ENCODE assay signal across 8 mouse cellular contexts in genomic region chr7:80400571-80400970, GRCm38 (mm10). TPM values are rescaled to one million over a fixed set of nuclear protein-coding genes. Genes with fewer than 3 reads are reported as not detected.
A peak's percentile ranks its signal among the peaks of the same experiment; 100 is the strongest.
DNase-seq lines count a peak whose midpoint lies in the region; ATAC-seq and TF ChIP-seq lines count a peak whose summit lies in the region.

No protein-coding gene starts in this region.

- H3K4me2 ChIP-seq in forebrain, embryonic 12.5 days: peak overlapping the region; percentile 97; the same call in 1 of the 2 replicates
- H3K4me2 ChIP-seq in neural tube, embryonic 13.5 days: peak overlapping the region; percentile 95

- peak overlapping the region; percentile 26 for H3K4me3 ChIP-seq in left cerebral cortex, adult 2 months
- 0 out of 2 replicates have a peak overlapping the region, but pooled peaks have one; percentile 93 for H3K4me3 ChIP-seq in forebrain, embryonic 12.5 days (replicated peaks)
- H3K4me3 ChIP-seq in neural tube, embryonic 13.5 days: no peak overlapping the region
- no peak overlapping the region for H3K4me3 ChIP-seq in thymus, adult 2 months (ENCODE audit: control insufficient read depth, insufficient read depth, low read length)

- peaks cover 15% of the 10 kb centered on the region for H3K36me3 ChIP-seq in forebrain, embryonic 12.5 days (replicated peaks)
- H3K36me3 ChIP-seq in neural tube, embryonic 13.5 days: peaks cover 24% of the 10 kb centered on the region
- peaks cover 7% of the 10 kb centered on the region for H3K36me3 ChIP-seq in thymus, adult 2 months (ENCODE audit: control insufficient read depth, insufficient read depth, low read length)

- 74% methylated on average over 6 of the region's 6 CpGs for WGBS in forebrain, embryonic 12.5 days
- WGBS in neural tube, embryonic 13.5 days: 81% methylated on average over 6 of the region's 6 CpGs
- WGBS in thymus, adult 2 months: 91% methylated on average over 6 of the region's 6 CpGs

- H3K27ac ChIP-seq in left cerebral cortex, adult 2 months: peak overlapping the region; percentile 40
- no peak overlapping the region for H3K27ac ChIP-seq in forebrain, embryonic 12.5 days
- no peak overlapping the region for H3K27ac ChIP-seq in neural tube, embryonic 13.5 days (replicated peaks)
- H3K27ac ChIP-seq in thymus, adult 2 months (ENCODE audit: control insufficient read depth, insufficient read depth, low read length): no peak overlapping the region

- peaks cover 28% of the 10 kb centered on the region for H3K4me1 ChIP-seq in forebrain, embryonic 12.5 days
- peaks cover 45% of the 10 kb centered on the region for H3K4me1 ChIP-seq in neural tube, embryonic 13.5 days (replicated peaks)
- H3K4me1 ChIP-seq in thymus, adult 2 months (replicated peaks; ENCODE audit: control insufficient read depth, insufficient read depth, low read length): peaks cover 28% of the 10 kb centered on the region

- ATAC-seq in forebrain, embryonic 12.5 days (ENCODE audit: low FRiP score): no peak
- ATAC-seq in neural tube, embryonic 13.5 days (ENCODE audit: low read depth): no peak

- no peak for TF ChIP-seq CTCF in left cerebral cortex, adult 2 months (IDR thresholded peaks at IDR 0.05)
- TF ChIP-seq CTCF in thymus, adult 2 months (IDR thresholded peaks at IDR 0.05; ENCODE audit: borderline replicate concordance, control insufficient read depth, extremely low read depth, insufficient read depth, low read length, poor library complexity): no peak

- H3K9ac ChIP-seq in forebrain, embryonic 12.5 days: no peak overlapping the region
- H3K9ac ChIP-seq in neural tube, embryonic 13.5 days: peak overlapping the region; percentile 98

- intact Hi-C loops in left cerebral cortex, adult 2 months (cut with DNase I): no loop called here

- DNase-seq in left cerebral cortex, adult 2 months (ENCODE audit: extremely low spot score in 1 of 2, low spot score in 2 of 2): no peak
- no peak for DNase-seq in left cerebral cortex, adult 11 months (ENCODE audit: low spot score)
- DNase-seq in kidney, postnatal 10 days: peak; percentile 52
- no peak for DNase-seq in cerebellum, postnatal 36 days
- DNase-seq in embryo, embryonic 10 days (ENCODE audit: low spot score): no peak
- DNase-seq in thymus, adult 2 months: no peak

- H3K27me3 ChIP-seq in forebrain, embryonic 12.5 days: peaks cover 23% of the 10 kb centered on the region
- H3K27me3 ChIP-seq in neural tube, embryonic 13.5 days: peaks cover 17% of the 10 kb centered on the region
- H3K27me3 ChIP-seq in thymus, adult 2 months (ENCODE audit: control insufficient read depth, insufficient read depth, low read length): no peaks in the 10 kb centered on the region

- H3K9me3 ChIP-seq in forebrain, embryonic 12.5 days: no peaks in the 10 kb centered on the region
- H3K9me3 ChIP-seq in neural tube, embryonic 13.5 days: no peaks in the 10 kb centered on the region

- TF ChIP-seq POLR2A in thymus, adult 2 months (IDR thresholded peaks at IDR 0.05; ENCODE audit: control insufficient read depth, extremely low read depth, insufficient read depth, low read length, poor library complexity): no peak

RNA-seq across cellular contexts. Expression of gene Furin, which starts 4.7 kb away (rescaled TPM):
- 10 to 100 TPM; 38.0 to 40.7 TPM for total RNA-seq in left cerebral cortex, adult 2 months (2021)
- polyA plus RNA-seq in forebrain, embryonic 12.5 days (2016; fragmentation: Nextera tagmentation; extraction: Ambion mirVana): 3.3 and 4.3 TPM in 2 replicates
- 4.3 and 4.7 TPM in 2 replicates for polyA plus RNA-seq in neural tube, embryonic 13.5 days (2015; fragmentation: Nextera tagmentation; extraction: Ambion mirVana)
- polyA plus RNA-seq in thymus, adult 2 months (2012; rRNA removed): 56.4 and 62.9 TPM in 2 replicates

RNA-seq across cellular contexts. Expression of gene Fes, which starts 12.8 kb away (rescaled TPM):
- 1 to 10 TPM; 5.3 to 6.8 TPM for total RNA-seq in left cerebral cortex, adult 2 months (2021)
- polyA plus RNA-seq in forebrain, embryonic 12.5 days (2016; fragmentation: Nextera tagmentation; extraction: Ambion mirVana): 6.6 and 7.4 TPM in 2 replicates
- 5.8 and 6.2 TPM in 2 replicates for polyA plus RNA-seq in neural tube, embryonic 13.5 days (2015; fragmentation: Nextera tagmentation; extraction: Ambion mirVana)
- 21.6 and 27.3 TPM in 2 replicates for polyA plus RNA-seq in thymus, adult 2 months (2012; rRNA removed)

RNA-seq across cellular contexts. Expression of gene Man2a2, which starts 29.4 kb away (rescaled TPM):
- 100 to 1,000 TPM; 152 to 157 TPM for total RNA-seq in left cerebral cortex, adult 2 months (2021)
- polyA plus RNA-seq in forebrain, embryonic 12.5 days (2016; fragmentation: Nextera tagmentation; extraction: Ambion mirVana): 23.8 and 26.0 TPM in 2 replicates
- polyA plus RNA-seq in neural tube, embryonic 13.5 days (2015; fragmentation: Nextera tagmentation; extraction: Ambion mirVana): 23.6 and 24.8 TPM in 2 replicates
- polyA plus RNA-seq in thymus, adult 2 months (2012; rRNA removed): 188 and 213 TPM in 2 replicates

RNA-seq across cellular contexts. Expression of gene Hddc3, which starts 57.7 kb away (rescaled TPM):
- total RNA-seq in left cerebral cortex, adult 2 months (2021): 10 to 100 TPM; 46.4 to 56.4 TPM
- polyA plus RNA-seq in forebrain, embryonic 12.5 days (2016; fragmentation: Nextera tagmentation; extraction: Ambion mirVana): 24.4 and 28.3 TPM in 2 replicates
- polyA plus RNA-seq in neural tube, embryonic 13.5 days (2015; fragmentation: Nextera tagmentation; extraction: Ambion mirVana): 22.0 and 24.7 TPM in 2 replicates
- 22.9 and 24.9 TPM in 2 replicates for polyA plus RNA-seq in thymus, adult 2 months (2012; rRNA removed)

RNA-seq across cellular contexts. Expression of gene Unc45a, which starts 59.8 kb away (rescaled TPM):
- total RNA-seq in left cerebral cortex, adult 2 months (2021): 10 to 100 TPM; 37.7 to 43.7 TPM
- polyA plus RNA-seq in forebrain, embryonic 12.5 days (2016; fragmentation: Nextera tagmentation; extraction: Ambion mirVana): 43.5 and 45.5 TPM in 2 replicates
- polyA plus RNA-seq in neural tube, embryonic 13.5 days (2015; fragmentation: Nextera tagmentation; extraction: Ambion mirVana): 61.3 and 61.7 TPM in 2 replicates
- 97.7 and 105 TPM in 2 replicates for polyA plus RNA-seq in thymus, adult 2 months (2012; rRNA removed)

Comparison
In these comparisons a context has a peak if more than half of its experiments do, and no peak if none do; other contexts are left out.
1. H3K4me3 ChIP-seq: peak in left cerebral cortex, adult 2 months (single experiment) and forebrain, embryonic 12.5 days (single experiment); none in neural tube, embryonic 13.5 days (single experiment) and thymus, adult 2 months (single experiment).